Mouse (Mus musculus) c-Kit-positive CD71-negative TER-119-negative erythroid progenitor cells, embryonic 14.5 days (primary cell): ENCODE measurements at regions not wholly inside any gene's neighbourhood (a gene's known extent, or its start where the extent isn't known, plus 50 kb on each side); places are given as distances from the start of the nearest gene placed in this dataset.

Experiments
- DNase-seq: peaks from one replicate; pipeline ENCODE4 v3.0.0-alpha.2; 2013; ENCODE audit warnings: low read depth

GRCm38 (mm10) chr13:45213116-45213834 is 134.8 kb downstream of the Gm9817 start:
- no peak for DNase-seq

DNA sequence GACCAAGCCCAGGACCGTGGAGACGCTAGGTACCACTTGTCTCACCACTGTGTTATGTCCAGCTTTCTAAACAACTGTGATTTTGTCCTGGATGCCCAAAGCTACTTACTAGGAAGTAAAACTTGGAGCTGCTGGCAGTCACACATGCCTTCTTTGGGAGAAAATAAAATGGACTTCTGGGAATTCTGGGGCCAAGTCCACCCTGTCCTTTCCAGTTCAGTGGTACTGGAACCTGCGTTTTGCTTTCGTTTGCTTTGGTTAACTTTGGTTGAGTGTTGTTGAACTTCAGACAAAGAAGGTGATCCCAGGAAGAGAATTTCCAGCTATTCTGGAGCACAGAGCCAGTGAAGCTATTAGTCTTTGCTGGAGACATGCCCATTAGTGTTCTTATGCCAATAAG is 139.8 kb downstream of the Gm9817 start:
- no peak for DNase-seq

GRCm38 (mm10) chr13:45219671-45220070 is 141.2 kb downstream of the Gm9817 start:
- no peak for DNase-seq

DNA sequence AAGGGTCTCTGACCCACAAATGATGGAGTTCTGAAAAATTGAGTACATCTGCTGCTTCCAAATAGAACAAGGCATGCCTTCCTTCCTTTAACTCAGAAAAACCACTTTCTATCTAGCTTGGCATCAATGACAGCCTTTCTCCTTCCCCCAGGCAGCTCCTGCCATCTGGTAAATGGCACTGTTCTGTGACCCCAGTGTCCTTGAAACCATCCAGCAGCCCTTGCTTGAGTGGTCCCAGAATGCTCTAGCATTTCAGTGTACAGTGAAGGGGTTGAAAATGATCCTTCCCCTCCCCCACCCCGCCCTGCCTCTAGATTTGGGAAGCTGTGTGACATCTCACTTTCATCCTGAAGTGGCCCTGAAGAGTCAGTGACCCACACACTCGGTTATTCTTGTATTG is 152.3 kb downstream of the Gm9817 start:
- DNase-seq = no peak

DNA sequence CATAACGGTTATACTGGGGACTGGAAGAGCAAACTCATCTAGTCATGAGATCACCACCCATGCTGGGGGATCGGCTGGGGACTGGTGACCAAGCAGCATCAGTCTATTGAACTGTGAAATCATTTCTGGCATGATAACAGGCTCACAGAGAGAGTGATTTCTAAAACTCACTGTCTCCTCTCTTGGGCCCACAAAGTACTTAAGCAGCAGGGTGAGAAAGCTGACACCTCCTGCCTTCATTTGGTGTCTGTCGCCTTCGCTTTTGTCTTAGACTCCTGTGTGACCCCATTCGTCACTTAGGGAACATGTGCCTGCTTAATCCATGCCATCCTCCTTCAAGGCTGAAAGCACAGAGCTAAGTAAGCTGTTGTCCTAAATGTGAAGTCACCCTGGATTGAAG is 154.3 kb upstream of the Mylip start:
- no peak for DNase-seq

- no peak for DNase-seq
These were observed 151.3 kb upstream of the Mylip start for GRCm38 (mm10) chr13:45238258-45238657.

DNA sequence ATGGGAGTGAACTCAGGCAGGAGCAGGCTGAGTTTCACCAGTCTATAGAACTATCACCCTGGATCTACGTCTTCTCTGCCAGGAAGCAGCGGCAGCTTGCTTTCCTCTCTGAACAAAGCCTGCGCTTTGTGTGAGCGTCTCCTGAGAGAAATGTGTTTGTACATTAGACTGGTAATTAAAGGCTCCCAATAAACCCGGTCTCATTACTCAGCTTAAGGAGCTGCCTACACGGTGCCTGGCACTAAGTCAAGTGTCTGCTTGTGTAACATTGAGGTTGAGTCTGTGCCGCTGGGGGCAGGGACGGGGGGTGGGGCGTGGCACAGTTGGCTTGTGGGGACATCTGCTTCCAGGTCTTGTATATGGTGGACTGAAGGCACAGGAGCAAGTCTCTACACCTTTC is 150.4 kb upstream of the Mylip start:
- no peak for DNase-seq

DNA sequence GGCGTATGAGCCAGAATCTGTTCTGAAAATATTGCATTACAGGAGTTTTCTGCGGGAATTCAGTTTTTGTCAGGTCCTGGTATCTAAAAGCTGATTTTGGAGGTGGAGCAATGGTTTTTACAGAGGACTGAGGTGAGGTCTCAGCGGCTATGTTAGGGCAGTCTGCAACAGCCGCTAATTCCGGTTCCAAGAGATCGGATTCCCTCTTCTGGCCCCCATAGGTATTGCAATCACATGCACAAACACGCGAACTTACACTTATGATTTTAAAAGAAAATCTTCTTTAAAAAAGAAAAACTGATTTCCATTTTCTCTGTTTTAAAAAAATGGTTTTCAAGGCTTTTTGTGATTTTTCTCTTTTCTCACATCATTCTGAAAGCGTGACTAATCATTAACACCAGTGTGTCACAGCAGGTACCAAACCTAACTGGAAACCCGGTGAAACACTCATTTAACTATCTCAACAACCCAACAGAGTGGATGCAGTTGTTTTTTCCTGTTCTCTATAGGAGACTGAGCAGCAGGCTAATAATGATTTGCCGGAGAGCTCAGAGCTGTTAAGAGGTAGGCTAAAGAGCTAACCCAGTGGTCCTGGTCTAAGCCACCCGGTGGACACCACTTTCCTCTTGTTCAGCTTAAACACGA is 149.4 kb upstream of the Mylip start:
- no peak for DNase-seq

- no peak for DNase-seq
These were observed 147.3 kb upstream of the Mylip start for GRCm38 (mm10) chr13:45242261-45242660.

DNA sequence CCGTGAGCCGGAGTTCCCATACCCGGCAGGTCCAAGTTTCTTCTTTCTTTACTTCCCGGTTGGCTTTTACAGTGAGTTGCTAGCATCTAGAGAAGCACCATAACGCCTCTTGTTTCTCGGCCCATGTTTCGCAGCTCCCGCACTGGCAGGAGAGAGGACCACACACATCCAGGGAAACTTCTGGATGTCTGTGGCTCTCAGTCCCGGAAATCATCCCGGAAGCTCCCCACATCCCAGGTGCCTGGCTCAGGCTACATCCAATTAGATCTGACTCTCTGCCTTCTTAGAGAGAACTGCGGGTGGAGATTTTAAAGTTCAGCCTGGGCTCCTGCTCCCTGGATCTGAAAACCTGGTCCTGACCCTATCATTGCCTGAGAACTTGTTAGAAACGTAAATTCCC is 146.8 kb upstream of the Mylip start:
- no peak for DNase-seq

DNA sequence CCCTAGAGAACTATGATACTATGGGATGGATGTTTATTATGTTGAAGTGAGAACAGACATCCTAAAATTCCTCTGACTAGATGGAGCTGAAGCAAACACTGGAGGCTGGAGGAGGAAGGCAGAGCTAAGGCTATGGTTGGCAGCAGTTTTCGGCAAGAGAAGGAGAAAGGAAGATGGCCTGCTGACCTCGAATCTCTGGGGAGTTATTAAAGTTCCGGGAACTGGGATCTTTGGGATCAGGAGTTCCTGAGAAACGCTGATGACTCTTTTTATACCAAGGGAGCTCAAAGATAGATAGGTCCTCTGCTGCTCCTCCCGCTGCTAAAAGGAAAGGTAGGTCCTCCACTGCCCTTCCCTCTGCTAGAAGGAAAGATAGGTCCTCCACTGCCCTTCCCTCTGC is 143.9 kb upstream of the Mylip start:
- DNase-seq = no peak

DNA sequence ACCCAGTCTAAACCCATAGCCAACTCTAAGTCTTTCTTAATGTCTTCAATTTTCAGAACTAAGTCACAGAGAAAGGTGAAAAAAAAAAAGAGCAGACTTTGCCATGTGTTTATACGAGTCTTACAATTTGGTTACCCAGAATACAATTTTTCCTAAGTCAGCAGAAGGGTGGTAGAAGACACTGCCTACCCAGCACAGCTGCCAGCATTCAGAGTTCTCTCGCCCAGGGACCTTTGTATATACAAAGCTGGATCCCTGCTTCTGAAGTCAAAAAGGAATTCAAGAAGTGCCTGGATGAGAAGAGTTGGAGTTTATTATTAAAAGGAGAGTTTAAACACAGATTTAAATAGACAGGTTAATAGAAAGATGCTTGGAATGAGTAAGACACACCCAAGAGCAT is 143.2 kb upstream of the Mylip start:
- DNase-seq = no peak

DNA sequence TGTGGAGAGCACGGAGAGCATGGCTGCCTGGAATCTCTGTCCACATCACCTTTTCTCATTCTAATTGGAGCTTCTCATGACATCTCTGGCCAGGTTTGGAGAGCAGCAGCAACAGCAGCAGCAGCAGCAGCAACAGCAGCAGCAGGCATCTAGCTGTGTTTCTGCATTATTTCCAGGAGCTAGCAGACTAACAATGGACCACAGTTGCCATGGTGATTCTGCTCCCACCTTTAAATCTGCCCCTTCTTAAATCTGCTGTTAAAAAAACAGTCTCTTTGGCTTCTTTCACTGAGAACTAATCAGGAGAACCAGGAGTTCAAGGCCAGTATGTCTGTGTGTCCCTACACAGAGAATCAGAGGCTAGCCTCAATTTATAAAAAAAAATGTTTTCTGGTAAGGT is 139.5 kb upstream of the Mylip start:
- no peak for DNase-seq

DNA sequence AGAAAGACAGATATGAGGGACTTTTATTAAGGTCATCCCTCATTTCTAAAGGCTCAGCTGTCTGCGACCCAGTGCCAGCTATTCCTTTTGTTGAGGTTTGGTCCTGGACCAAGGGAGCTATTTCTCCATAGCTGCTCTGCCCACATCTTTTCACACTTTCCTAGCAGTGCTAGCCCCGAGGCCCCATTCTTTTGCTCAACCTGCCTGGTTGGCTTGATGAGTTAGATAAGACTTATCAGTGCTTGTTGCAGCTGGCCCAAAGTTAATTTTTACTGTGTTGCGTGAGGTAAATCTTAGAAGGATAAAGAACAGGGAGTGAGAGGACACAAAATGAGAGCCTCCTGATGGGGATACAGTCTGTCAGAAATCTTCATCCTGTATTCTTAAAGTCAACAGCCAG is 138.5 kb upstream of the Mylip start:
- no peak for DNase-seq

DNA sequence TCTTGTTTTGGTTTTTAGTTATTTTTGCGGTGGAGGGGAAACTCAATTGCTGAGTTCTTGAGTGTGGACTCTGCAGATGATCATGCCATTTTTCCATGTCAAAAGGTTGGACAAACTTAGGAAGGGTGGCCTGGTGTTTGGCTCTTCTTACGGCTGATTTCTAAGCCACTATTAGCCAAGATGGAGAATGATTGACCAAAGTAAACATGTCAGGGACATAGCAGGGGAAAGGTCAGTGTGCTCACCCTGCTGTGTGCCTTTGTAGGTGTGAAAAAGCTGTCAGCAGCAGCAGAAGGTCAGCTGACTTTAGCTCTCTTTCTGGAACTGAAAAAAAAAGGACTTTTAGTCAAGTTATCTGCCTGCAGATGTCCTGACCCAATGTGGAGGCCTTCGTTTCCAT is 137.4 kb upstream of the Mylip start:
- no peak for DNase-seq

DNA sequence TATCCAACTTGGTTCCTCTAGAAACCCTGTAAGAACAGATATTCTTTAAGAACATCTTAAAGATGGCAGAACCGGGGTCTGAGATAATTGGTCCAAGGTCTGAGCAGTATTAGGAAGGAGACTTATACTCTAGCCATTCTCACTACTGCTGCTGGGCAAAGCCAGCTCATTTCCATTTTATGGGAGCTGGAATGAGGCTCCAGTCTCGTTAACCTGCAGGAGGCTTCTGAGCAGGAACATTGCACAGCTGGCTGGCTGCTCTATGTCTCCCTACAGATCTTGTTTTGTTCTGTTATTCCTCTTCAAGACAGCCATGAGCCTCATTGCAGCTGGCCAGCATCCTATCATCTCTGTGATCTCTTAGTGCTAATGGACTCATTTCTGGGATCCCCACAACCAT is 136.3 kb upstream of the Mylip start:
- DNase-seq = no peak

- DNase-seq = no peak
These were observed 134.3 kb upstream of the Mylip start for GRCm38 (mm10) chr13:45255277-45255676.

DNA sequence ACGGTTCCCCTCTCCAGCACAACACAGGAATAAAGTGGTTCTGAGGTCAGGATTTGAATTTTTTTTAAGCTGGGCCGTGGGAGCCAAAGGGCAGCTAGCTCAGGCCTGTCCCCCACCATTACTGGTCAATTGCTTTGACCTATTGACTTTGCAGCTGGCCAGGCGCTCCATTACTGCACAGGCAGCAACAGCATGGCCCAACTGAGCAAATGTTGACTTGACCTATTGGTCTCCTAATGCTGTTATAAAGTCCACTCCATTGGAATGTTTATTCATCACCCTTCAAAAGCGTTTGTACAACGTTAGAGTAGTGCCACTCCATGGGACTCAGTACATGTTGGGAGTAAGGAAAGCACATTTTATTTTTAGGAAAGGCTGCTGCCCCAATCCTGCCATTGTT is 127.5 kb upstream of the Mylip start:
- DNase-seq = no peak

DNA sequence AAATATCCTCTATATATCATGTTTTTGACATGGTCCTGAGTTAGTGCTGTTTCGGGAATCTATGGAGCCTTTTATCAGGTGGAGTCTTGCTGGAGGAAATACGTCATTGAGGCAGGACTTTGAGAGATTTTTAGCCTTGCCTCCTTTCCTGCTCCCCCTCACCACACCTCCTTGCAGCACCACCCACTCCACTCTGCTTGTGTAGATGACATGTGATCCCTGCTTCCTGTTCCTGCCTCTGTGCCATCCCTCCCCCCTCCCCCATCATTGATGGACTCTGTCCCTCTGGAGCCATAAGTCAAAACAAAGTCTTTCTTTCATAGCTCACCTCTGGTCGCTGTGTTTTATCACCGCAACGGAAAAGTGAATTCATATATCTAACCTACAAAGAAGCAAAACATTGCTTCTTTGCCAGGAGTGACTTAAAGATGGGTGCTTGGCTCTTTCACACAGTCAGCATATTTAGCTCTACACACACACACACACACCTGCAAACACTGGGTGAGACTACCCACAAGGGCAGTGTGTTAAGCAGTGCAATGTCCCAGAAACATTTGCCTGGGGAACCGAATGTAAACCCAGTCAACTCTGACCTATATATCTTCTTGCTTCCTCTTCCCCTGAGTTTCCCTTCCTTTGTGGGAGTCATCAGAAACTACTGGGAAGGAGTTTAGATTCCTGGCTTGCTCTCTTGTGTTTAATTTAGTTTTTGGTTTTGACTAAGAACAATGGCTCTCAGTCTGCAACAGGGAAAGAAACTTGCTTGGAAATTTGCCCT is 123.1 kb upstream of the Mylip start:
- DNase-seq = peak; percentile 4

- DNase-seq = no peak
These were observed 122.1 kb upstream of the Mylip start for GRCm38 (mm10) chr13:45267446-45267845.

GRCm38 (mm10) chr13:45267906-45268305 is 121.6 kb upstream of the Mylip start:
- DNase-seq = no peak

- DNase-seq = no peak
These were observed 115.2 kb upstream of the Mylip start for GRCm38 (mm10) chr13:45274261-45274884.

DNA sequence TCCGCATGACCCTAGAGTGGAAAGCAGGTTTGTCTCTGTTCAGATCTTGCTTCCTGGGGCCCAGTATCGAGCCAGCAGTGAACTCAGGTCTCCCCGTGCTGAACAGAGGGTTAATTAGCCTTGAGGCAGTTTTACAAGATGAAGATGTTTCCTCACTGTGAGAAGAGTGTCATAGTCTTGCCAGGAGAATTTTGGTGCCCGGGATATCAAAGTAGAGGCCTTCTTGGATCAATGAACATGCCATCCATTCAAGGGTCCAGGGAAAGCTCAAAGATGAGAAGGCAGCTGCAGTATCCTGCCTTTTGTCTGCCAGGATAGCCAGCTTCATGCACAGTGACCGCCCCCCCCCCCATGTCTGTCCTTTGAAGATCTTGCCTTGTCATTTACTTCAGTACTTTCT is 114.2 kb upstream of the Mylip start:
- no peak for DNase-seq
